Mouse (Mus musculus) right cerebral cortex, postnatal 4 days (tissue): ENCODE results near the gene Clec4g.

ENCODE experiments used
- DNase-seq: peaks from one replicate; pipeline ENCODE4 v3.0.0-alpha.2; 2022

Gene Clec4g

GRCm38 (mm10) chr8:3678831-3679230, 41.6 kb downstream of the Clec4g start:
- no peak for DNase-seq

- no peak for DNase-seq
These were observed 43.4 kb downstream of the Clec4g start for GRCm38 (mm10) chr8:3676993-3677579.

GRCm38 (mm10) chr8:3676131-3676992, 44.1 kb downstream of the Clec4g start, which contains the start of gene Trappc5:
Trappc5 (plus strand) TSS chr8:3676299.
- DNase-seq: peak; percentile 92

GRCm38 (mm10) chr8:3674671-3675070, 45.8 kb downstream of the Clec4g start:
- DNase-seq: no peak

GRCm38 (mm10) chr8:3671980-3672491, 48.4 kb downstream of the Clec4g start, which contains the start of gene Fcor:
Fcor (minus strand) TSS chr8:3672362.
- DNase-seq: peak; percentile 92

DNA sequence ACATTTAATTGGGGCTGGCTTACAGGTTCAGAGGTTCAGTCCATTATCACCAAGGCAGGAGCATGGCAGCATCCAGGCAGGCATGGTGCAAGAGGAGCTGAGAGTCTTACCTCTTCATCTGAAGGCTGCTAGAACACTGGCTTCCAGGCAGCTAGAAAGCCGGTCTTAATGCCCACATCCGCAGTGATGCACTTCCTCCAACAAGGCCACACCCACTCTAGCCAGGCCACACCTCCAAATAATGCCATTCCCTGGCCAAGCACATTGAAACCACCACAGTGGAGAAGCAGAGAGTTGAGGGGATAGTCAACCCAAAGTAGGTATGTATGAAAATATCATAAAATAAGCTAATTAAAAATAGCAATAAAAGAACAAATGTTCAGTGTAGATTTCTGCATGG, 50.1 kb downstream of the Clec4g start:
- no peak for DNase-seq

DNA sequence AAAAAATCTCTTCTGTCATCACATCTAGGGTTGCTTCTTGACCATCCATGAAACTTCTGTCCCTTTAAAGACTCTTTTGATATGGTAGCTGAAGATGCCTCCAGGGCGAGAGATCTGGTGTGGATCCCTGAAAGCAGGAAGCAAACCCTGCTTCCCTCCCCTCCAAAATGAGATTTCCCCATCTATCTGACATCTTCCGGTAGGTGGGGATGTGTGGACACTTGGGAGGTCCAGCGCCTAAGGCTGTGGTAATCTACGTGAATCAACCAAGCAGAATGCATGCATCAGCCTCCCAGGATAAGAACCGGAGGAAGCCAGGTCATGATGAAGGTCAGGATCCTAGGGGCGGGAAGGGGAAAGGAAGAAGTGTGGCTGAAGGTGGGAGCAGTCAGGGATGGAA, 54.9 kb downstream of the Clec4g start, which contains the start of gene Mcemp1:
TSS of gene Mcemp1 (plus strand) at position 248 of the 400 bp plus-strand sequence.
- DNase-seq: no peak

GRCm38 (mm10) chr8:3664405-3664804, 56.0 kb downstream of the Clec4g start:
- no peak for DNase-seq

DNA sequence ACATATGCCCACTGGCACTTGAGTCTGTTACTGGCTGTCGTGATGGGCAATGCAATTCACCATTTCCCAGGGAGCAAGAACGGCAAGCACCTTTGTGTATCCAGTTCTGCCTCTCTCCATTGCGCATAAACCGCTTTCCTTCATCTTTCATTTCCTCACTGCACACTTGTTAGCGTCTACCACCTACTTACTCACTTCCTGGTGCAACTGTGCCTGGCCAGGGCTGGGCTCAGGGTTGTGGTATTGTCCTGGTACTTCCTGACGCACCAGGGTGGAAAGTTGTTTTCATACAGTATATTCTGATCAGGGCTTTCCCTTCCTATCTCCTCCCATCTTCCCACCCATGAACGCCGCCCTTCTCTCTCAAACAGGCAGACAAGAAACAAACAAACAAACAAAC, 59.6 kb downstream of the Clec4g start:
- no peak for DNase-seq
